Mouse (Mus musculus): ENCODE results near the gene Mturn.

Mturn gene

GRCm38 (mm10) chr6:54693286-54693685, 11.9 kb downstream of the Mturn start:
- no peak for ATAC-seq (ENCODE audit: low TSS enrichment)

DNA sequence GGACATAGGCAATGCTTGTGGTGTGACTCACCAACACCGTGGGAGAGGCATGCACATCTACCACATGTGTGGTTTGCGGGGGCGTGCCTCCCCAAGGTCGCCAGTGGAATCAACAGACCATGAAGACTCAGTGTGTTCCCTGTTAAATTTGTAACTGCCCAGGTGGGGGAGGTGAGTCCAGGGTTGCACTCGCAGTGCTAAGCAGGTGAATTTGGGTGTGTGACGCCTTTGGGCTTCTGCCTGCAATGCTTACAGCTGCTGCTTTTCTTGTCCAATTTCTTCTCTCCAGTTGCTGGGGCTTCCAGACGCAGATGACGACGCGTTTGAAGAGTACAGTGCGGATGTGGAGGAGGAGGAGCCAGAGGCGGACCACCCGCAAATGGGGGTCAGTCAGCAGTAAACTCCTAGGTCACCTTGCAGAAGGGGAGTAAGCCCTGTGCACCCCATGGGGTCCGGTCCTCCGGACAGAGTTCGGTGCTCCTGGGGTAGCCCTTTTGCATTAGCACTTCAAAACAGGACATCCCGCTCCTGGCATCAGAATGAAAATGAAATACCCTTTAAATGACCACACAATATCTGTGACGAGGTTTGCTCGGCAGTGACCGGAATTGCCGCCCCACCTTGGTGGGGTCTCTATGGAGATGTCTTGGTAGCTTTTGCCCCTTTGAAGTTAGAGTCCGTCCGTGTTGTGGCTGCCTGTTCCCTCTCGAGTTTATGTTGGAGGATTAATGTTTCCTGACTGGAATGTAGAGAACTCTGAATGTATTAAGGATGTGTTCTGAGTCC, 17.5 kb downstream of the Mturn start:
- peak; percentile 48 for ATAC-seq (ENCODE audit: low TSS enrichment)

- peak; percentile 91 for ATAC-seq (ENCODE audit: low TSS enrichment)
Observed at GRCm38 (mm10) chr6:54699477-54700056, 18.1 kb downstream of the Mturn start.

DNA sequence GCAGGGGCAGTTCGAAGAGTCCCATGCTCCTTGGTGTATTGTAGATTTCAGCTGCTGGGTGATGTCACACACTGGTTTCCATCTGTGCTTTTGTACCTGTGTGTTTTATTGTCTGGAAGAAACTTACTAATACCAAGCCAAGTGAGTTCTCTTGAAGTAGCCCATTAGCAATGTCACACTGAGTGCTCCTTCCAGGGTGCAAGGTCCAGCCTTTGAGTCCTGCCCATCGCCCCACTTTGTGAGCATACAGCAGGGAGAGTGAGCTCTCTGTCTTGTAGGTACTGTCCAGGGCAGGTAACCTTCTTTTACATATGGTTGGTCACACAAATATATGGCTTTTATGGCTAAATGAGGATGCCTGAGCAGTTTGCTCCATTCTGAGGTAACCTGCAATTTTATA, 19.1 kb downstream of the Mturn start:
- no peak for ATAC-seq (ENCODE audit: low TSS enrichment)

DNA sequence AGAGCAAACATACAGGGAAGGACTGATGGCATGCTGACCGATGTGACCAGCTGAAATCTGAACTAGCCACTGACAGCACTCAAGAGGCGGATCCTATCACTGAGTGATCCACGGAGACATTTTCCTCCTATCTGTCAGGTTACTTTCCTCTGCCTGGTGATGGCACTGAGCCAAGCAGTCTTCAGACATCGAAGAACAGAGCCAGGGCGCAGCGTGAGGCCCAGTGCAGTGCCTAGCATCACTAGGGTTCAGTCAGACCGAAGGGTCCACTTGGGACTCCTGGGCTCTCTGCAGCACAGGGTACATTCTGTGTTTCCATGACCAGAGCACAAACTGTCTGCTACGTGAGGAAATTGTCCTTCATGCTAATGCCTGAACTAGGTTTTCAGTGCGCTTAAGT, 20.5 kb downstream of the Mturn start:
- ATAC-seq (ENCODE audit: low TSS enrichment) = no peak

DNA sequence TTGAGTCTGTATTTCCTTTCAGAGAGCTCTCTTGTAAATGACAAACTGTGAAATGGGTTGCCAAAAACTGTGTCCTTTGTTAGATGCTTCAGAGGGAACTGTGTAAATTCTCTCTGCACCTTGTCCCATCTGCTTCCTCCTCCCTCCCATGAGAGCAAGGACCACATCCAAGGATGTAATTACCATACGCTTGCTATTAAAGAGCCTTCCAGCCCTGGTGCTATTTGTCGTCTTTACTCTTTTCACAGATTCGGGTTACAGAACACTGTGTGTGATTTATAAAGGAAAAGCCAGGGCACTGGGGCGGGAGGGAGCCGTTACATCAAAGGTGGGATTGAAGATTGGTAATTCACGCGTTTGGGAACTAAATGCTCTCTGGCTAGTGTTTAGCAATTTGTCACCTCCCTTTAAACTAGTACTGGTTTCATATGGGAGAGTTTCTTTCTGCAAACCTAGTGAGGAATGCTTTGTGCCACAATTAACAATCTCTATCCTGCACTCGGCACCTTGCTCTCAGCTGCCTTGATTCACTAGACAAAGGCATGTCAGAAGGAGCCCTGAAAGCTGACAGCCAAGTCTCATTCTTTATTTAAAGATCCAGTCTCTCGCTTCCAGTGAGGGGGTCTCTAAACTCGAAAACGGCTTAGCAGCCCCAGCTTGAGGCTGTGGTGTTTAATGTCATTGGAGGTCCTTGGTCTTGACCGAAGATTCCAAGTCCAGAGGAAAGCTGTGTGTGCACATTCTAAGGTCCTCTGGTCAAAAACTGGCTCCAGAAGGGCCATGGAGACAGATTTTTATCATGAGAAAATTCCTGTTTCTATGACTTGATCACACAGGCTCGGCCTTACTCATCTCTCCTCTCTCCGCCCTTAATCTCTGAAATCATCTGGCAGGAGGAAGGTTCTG, 22.5 kb downstream of the Mturn start:
- ATAC-seq (ENCODE audit: low TSS enrichment) = no peak

DNA sequence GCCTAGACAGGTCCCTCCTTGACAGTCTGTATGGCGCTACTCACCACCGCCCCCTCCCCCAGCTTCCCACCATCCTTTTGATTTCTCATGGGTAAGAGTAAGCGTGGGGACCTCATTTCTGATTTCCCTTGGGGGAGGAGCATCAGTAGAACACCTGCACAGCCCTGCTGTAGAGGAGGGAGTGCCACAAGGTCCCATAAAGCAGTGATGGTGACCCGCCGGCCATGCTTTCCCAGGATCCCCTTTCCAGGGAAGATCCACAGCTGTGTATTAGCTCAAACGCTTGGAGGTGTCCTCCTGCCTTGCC, 23.1 kb downstream of the Mturn start:
- ATAC-seq (ENCODE audit: low TSS enrichment) = no peak

GRCm38 (mm10) chr6:54704847-54705246, 23.4 kb downstream of the Mturn start:
- ATAC-seq (ENCODE audit: low TSS enrichment) = no peak

- peak; percentile 87 for ATAC-seq (ENCODE audit: low TSS enrichment)
Observed at GRCm38 (mm10) chr6:54705387-54705909, 24.0 kb downstream of the Mturn start.

- 0 out of 2 replicates have a peak, but pooled peaks have one; percentile 47 for ATAC-seq (ENCODE audit: low TSS enrichment)
Observed at GRCm38 (mm10) chr6:54706099-54706498, 24.7 kb downstream of the Mturn start.

GRCm38 (mm10) chr6:54706611-54707172, 25.3 kb downstream of the Mturn start:
- no peak for ATAC-seq (ENCODE audit: low TSS enrichment)

DNA sequence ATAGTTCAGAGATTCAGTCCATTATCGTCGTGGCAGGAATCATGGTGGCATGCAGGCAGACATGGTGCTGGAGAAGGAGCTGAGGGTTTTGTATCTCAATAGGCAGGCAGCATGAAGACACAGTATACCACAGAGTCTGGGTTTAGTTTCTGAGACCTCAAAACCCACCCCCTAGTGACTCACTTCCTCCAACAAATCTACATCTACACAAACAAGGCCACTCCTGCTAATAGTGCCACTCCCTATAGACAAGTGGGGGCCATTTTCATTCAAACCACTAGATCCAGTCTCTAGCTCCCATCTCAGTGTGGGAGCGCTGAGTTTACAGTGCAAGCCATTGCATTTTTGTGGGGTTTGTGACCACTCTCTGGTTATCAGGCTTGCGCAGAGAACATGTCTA, 27.2 kb downstream of the Mturn start:
- no peak for ATAC-seq (ENCODE audit: low TSS enrichment)

DNA sequence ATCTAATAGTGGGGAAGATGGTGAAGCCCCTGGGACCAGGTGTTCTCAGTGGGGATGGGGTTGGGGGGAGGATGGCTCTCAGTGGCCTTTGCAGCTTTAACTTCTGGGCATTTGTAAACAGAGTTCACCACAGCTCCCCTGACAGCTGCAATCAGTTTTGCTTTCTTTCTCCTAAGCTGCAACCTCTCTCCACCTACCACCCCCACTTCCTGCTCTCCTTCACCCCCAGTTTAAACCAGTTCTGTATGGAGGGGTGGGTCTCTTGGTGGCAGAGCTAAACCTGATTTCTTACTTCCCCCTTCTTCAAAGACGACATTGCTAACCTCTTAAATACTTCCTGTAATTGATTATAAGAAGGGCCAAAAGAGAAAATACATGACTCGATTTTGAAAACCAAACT, 34.3 kb downstream of the Mturn start:
- no peak for ATAC-seq (ENCODE audit: low TSS enrichment)

DNA sequence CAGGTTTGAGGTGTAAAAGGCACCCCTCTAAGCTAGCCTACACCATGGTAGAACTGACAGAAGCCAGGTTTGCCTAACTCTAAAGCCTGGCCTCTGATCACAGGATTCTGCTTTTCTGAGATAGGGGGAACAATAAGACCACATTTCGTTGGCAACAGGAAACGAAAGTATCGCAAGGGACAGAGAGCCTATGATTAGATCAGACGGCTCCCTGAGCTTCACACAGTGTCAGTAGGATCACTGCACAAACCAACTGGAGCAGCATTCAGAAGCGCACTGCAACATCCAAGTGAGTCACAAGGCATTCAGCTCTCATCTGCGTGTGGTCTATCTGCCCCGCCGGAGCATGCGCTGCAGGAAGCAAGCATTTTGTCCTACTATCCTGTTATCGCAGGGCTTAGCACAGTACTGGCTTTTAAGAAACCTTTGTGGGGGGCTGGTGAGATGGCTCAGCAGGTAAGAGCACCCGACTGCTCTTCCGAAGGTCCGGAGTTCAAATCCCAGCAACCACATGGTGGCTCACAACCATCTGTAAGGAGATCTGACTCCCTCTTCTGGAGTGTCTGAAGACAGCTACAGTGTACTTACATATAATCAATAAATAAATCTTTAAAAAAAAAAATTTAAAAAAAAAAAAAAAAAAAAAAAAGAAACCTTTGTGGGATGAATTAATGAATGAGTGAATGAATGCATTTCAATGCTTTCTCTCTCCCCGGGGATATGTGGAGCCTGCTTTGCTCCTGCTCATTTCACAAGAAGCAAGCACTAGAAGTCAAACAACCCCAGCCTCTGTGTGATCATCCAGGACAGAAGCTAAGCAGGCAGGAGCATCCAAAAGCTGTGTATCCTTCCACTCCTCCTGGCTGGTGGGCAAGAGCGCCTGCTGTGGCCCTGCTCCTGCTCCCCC, 37.6 kb downstream of the Mturn start:
- peak; percentile 62 for ATAC-seq (ENCODE audit: low TSS enrichment)

DNA sequence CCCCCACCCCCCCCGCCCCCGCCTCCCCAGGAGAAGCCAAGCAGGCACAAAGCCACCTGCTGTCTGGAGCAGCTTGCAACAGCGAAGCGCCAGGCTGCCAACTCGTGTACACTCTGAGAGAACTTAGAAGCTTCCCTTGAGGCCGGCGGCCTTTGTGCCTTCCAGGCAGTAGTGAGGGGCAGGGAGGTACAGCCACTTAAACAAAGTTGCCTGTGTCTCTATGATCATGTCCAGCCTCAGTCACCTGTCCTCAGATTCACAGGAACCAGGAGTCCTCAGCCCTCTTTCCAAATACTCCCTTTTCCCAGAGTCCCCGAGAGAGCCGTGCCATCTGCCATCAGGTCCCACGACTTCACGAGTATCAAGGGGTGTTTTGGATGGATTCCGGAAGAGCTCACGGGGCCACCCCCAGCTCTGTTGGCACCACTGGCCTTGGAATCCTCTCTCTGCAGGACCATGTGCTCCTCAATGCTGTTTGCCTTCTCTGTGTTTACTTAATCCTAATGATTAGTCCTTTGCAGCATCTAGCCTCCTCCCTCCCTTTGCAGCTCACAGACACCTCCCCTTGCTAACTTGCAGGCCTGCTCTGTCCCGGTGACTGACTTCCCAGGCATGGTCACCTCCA, 38.4 kb downstream of the Mturn start:
- ATAC-seq (ENCODE audit: low TSS enrichment) = peak; percentile 70

- no peak for ATAC-seq (ENCODE audit: low TSS enrichment)
Observed at GRCm38 (mm10) chr6:54720512-54721251, 39.3 kb downstream of the Mturn start.

- no peak for ATAC-seq (ENCODE audit: low TSS enrichment)
Observed at GRCm38 (mm10) chr6:54721252-54721635, 39.8 kb downstream of the Mturn start.

GRCm38 (mm10) chr6:54726309-54726708, 44.9 kb downstream of the Mturn start:
- ATAC-seq (ENCODE audit: low TSS enrichment) = no peak

- ATAC-seq (ENCODE audit: low TSS enrichment) = no peak
Observed at GRCm38 (mm10) chr6:54726796-54727195, 45.4 kb downstream of the Mturn start.

DNA sequence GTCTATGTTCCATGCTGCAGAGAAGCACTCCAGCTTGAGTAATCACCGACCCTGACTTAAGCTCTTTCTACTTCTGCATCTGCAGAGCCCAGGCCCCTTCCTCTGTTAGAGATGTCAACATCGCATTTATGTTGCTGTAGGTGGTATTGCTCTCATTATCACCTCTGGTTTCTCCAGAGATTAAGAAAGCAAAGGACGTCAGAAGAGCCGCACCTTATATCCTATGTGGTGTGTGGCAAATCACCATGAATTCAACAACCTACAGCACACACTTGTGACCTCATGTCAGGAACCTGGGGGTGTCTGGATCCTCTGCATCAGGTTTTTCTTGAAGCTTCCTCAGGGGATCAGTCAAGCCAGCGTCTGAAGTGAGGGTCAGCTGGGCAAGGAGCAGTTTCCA, 46.0 kb downstream of the Mturn start:
- ATAC-seq (ENCODE audit: low TSS enrichment) = no peak

Measured in frontal cortex, adult (tissue).